Mouse (Mus musculus) intestine, embryonic 15.5 days (tissue): ENCODE measurements around the gene Spint4. TPM values are rescaled to one million over a fixed set of nuclear protein-coding genes. Genes with fewer than 3 reads are reported as not detected.

Source experiments
- ATAC-seq: fragments of 200-750 bp; cut with Nextera tagmentation; 2 replicates; pipeline ENCODE4 v1.8.0; 2017; ENCODE audit warnings: moderate TSS enrichment, moderate library complexity
- H3K27ac ChIP-seq: fragments of 300-500 bp; sonication (generic); 2 replicates; pipeline ENCODE4 v1.5.1; 2015; ENCODE audit warnings: mild to moderate bottlenecking, inconsistent platforms
- H3K27me3 ChIP-seq: fragments of 300-500 bp; sonication (generic); replicated peaks from 2 replicates; pipeline ENCODE4 v1.6.1; 2015; ENCODE audit warnings: inconsistent platforms
- H3K36me3 ChIP-seq: fragments of 300-500 bp; sonication (generic); 2 replicates; pipeline ENCODE4 v1.6.1; 2015; ENCODE audit warnings: inconsistent platforms
- H3K4me1 ChIP-seq: fragments of 300-500 bp; sonication (generic); replicated peaks from 2 replicates; pipeline ENCODE4 v1.6.1; 2015; ENCODE audit warnings: inconsistent platforms
- H3K4me2 ChIP-seq: fragments of 300-500 bp; sonication (generic); replicated peaks from 2 replicates; pipeline ENCODE4 v1.6.1; 2015; ENCODE audit warnings: mild to moderate bottlenecking, inconsistent platforms
- H3K4me3 ChIP-seq: fragments of 300-500 bp; sonication (generic); replicated peaks from 2 replicates; pipeline ENCODE4 v1.5.1; 2015; ENCODE audit warnings: inconsistent platforms
- H3K9ac ChIP-seq: fragments of 300-500 bp; sonication (generic); 2 replicates; pipeline ENCODE4 v1.6.1; 2015; ENCODE audit warnings: inconsistent platforms
- H3K9me3 ChIP-seq: fragments of 300-500 bp; sonication (generic); 2 replicates; pipeline ENCODE4 v1.6.1; 2016; ENCODE audit warnings: inconsistent platforms
- WGBS: fragments of 180-500 bp; shearing (Covaris S2); methylation state at CpG from one replicate; pipeline ENCODE4 v1.1.7; 2015; 5-methylcytosine and 5-hydroxymethylcytosine counted together
- polyA plus RNA-seq: library from polyadenylated mRNA; unstranded; fragments of >200 nt; fragmentation: Nextera tagmentation; extraction: Ambion mirVana; gene quantifications from 2 replicates; pipeline ENCODE4 v1.2.1, GENCODE M21; 2015

The Spint4 gene
- not detected in 2 replicates for polyA plus RNA-seq

DNA sequence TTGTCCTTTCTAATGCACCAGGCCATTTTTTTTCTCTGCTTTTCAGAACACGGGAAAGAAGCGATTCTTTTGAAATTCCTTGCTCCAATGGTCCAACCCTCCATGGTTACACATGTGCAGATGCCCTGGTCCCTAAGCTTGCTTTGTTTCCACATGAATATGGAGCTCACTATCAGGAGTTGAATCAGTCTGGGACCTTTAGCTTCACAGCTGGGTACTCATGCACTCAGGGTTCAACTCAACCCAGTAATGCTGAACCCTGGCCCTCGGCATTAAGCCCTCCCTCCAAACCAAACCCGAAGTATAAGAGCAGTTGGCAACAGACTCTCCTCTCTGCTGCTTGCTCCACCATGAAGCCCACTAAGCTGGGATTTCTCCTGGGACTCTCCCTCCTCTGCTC lies at the start of gene Spint4:
Spint4 (plus strand) TSS at position 301 of the 400 bp plus-strand sequence.
- H3K4me1 ChIP-seq, result no peaks in the 10 kb centered on the region
- H3K27ac ChIP-seq, result no peak within 1 kb of the TSS
- no peaks in the 10 kb centered on the region for H3K27me3 ChIP-seq
- no peak within 1 kb of the TSS for H3K9ac ChIP-seq
- H3K9me3 ChIP-seq, result no peaks in the 10 kb centered on the region
- no peak within 1 kb of the TSS for H3K4me2 ChIP-seq
- H3K4me3 ChIP-seq, result no peak within 1 kb of the TSS
- no peak for ATAC-seq
- 78% methylated on average over 4 of the region's 4 CpGs for WGBS
- no peaks in the 10 kb centered on the region for H3K36me3 ChIP-seq

DNA sequence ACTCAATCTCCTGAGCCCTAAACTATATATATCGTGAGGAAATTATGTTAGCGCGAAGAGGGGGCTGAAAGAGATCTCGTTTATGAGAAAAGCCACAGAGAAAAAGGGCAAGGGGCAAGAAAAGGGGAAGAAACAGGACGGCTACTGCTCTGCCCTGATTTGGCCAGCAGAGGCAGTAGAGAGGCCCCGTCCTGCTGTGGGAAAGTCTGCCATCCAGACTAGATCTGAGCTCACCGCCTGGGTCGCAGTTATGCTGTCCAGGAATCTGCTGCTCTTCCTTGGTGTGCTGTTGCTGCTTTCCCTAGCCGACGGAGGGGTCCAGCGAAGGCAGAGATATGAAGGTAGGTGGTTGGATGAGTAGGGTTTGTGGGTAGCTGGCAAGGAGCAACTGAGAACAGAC lies 42.4 kb upstream of the Spint4 start, which contains the start of gene Wfdc10:
Wfdc10 (plus strand) TSS at position 189 of the 400 bp plus-strand sequence.
- Histone ChIP-seq H3K9me3 (no peaks in the 10 kb centered on the region), H3K4me2 (no peak within 1 kb of the TSS), H3K9ac (no peak within 1 kb of the TSS), H3K27ac (no peak within 1 kb of the TSS), H3K4me3 (no peak within 1 kb of the TSS), H3K36me3 (no peaks in the 10 kb centered on the region), H3K4me1 (no peaks in the 10 kb centered on the region), H3K27me3 (no peaks in the 10 kb centered on the region)
- ATAC-seq, result no peak; the same call in 1 of the 2 replicates
- 14% methylated on average over 11 of the region's 11 CpGs for WGBS

DNA sequence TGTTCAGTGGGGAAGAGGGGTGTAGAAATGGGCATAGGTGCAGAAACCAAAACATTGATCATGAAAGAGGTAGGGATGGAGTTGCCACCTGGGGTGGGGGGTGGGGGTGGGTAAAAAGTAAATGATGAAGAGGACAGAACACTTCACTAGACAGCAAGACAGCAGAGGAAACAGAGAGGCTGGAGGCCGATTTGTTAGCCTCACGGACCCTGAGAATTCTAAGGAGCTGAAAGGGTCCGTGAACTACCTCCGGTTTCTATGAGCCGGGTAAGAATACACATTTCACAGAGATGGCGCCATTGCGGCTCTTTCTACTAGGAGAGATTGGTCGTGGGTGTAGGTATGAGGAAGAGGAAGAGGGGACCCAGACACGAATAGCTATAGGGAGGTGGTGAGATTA lies 41.8 kb upstream of the Spint4 start, which contains the start of gene Wfdc9:
Wfdc9 (minus strand) TSS at position 101 of the 400 bp plus-strand sequence.
- Histone ChIP-seq H3K4me2 (no peak within 1 kb of the TSS), H3K4me3 (no peak within 1 kb of the TSS), H3K9me3 (no peaks in the 10 kb centered on the region), H3K27me3 (no peaks in the 10 kb centered on the region), H3K9ac (no peak within 1 kb of the TSS), H3K4me1 (no peaks in the 10 kb centered on the region), H3K36me3 (no peaks in the 10 kb centered on the region), H3K27ac (no peak within 1 kb of the TSS)
- no peak for ATAC-seq
- WGBS, result 81% methylated on average over 9 of the region's 9 CpGs

DNA sequence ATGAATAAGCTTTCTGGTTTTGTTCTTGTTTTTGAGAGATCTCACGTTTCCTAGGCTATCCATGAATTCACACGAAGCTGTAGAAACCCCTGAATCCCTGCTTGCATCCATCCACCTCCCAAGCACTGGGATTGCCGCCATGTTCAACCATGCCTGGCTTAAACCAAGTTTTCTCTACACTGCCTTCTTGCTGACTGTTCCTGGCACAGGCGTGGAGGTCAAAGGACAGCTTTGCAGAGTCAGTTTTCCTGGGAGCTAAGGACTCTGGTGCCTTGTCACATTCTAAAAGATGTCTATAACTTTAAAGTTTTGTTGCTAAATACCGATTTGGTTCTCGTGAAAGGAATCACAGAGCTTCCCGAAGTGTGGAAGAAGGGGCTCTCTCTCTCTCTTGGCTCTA lies 33.5 kb upstream of the Spint4 start:
- WGBS, result 86% methylated on average over 7 of the region's 7 CpGs

DNA sequence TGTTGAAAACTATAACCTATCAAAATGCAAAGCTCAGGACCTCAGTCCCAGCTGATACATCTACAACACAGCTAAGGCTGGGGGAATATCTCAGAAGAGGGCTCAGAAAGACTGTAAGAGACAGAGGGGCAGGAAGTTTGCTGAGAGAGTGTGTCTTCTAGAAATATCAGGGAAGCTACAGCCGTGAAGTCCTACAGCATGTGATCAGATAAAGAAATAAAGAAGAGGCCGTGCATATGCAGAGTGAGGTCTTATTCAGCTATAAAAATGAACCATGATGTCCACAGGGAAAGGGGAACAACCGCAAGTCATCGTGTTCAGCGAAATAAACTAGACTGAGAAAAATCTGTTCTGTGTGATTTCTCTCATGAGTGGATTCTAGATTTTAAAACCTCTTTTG lies 28.0 kb upstream of the Spint4 start:
- H3K27me3 ChIP-seq, result no peaks in the 10 kb centered on the region
- H3K4me1 ChIP-seq, result no peaks in the 10 kb centered on the region
- H3K27ac ChIP-seq, result no peak overlapping the region
- H3K4me2 ChIP-seq, result no peak overlapping the region
- 82% methylated on average over 5 of the region's 5 CpGs for WGBS
- no peaks in the 10 kb centered on the region for H3K36me3 ChIP-seq
- H3K9ac ChIP-seq, result no peak overlapping the region
- H3K4me3 ChIP-seq, result no peak overlapping the region
- no peak for ATAC-seq
- 0 out of 2 replicates have a peak, but pooled peaks cover 2% of the 10 kb centered on the region for H3K9me3 ChIP-seq

More for the DNA sequence above, 33.5 kb upstream of the Spint4 start:
- H3K4me1 ChIP-seq, result no peaks in the 10 kb centered on the region
- no peaks in the 10 kb centered on the region for H3K9me3 ChIP-seq
- no peak overlapping the region for H3K4me3 ChIP-seq
- no peak for ATAC-seq
- H3K4me2 ChIP-seq, result no peak overlapping the region
- no peaks in the 10 kb centered on the region for H3K27me3 ChIP-seq
- no peaks in the 10 kb centered on the region for H3K36me3 ChIP-seq
- H3K9ac ChIP-seq, result no peak overlapping the region
- H3K27ac ChIP-seq, result no peak overlapping the region

DNA sequence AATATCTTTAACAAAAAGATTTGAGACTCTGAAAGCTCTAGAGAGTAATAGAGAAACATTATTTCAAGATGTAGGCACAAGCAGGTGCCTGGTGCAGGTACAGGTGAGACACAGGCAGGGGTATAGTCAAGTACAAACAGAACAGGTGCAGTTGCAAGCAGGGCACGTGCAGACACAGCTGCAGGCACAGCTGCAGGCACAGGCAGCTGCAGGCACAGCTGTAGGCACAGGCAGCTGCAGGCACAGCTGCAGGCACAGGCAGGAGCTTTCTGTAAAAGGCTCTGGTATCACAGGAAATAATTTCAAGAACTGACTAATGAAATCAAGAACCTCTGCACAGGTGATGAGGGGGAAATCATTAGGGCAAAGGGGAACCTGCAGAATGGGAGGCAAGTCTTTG lies 27.4 kb upstream of the Spint4 start:
- H3K36me3 ChIP-seq, result no peaks in the 10 kb centered on the region
- H3K27me3 ChIP-seq, result no peaks in the 10 kb centered on the region
- H3K4me1 ChIP-seq, result no peaks in the 10 kb centered on the region
- H3K4me2 ChIP-seq, result no peak overlapping the region
- no peak overlapping the region for H3K9ac ChIP-seq
- ATAC-seq, result no peak
- H3K9me3 ChIP-seq, result 0 out of 2 replicates have a peak, but pooled peaks cover 2% of the 10 kb centered on the region
- no peak overlapping the region for H3K4me3 ChIP-seq
- no peak overlapping the region for H3K27ac ChIP-seq
- 9% methylated on average over 1 of the region's 1 CpGs for WGBS

DNA sequence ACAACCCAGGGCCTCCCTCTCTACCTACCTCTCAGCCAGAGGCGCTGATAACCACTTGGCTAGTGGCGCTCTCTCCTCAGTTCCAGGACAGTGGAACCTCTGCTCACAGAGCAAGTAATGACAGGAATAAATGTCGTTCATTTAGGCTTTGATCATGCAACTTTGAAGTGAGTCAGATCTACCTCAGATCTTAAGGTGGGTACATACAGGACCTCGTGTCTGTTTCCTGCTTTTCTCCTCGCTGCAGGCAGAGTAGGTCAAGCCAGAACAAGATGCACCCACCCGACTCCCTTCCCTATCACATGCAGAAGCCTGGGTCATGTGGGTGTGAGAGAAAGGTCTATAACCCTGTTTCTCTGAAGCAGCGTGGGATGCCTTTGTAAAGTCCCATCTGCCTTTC lies 24.3 kb upstream of the Spint4 start, which contains the start of gene Wfdc11:
Wfdc11 (minus strand) TSS at position 101 of the 400 bp plus-strand sequence.
- Histone ChIP-seq H3K4me2 (no peak within 1 kb of the TSS), H3K4me1 (0 out of 2 replicates have a peak, but pooled peaks cover 4% of the 10 kb centered on the region), H3K9me3 (0 out of 2 replicates have a peak, but pooled peaks cover 2% of the 10 kb centered on the region), H3K9ac (no peak within 1 kb of the TSS), H3K27ac (no peak within 1 kb of the TSS), H3K27me3 (no peaks in the 10 kb centered on the region), H3K4me3 (no peak within 1 kb of the TSS), H3K36me3 (no peaks in the 10 kb centered on the region)
- no peak for ATAC-seq
- WGBS, result 77% methylated on average over 7 of the region's 7 CpGs

DNA sequence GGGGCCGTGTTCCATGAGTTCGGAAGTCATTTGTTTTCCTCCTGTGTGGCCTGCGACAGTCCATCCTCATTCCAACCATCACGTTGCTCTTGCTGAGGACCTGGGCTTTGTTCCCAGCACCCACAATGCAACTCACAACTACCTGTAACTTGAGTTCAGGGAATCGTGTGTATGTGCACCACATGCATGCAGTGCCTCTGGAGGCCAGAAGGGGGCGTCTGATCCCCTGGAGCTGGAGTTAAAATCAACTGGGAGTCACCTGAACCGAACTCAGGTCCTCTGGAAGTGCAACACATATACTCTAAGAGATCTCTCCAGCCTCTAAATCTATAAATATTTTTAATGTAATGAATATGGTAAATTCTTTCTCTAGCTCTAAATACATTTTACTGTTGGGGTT lies 22.2 kb upstream of the Spint4 start:
- Histone ChIP-seq H3K27ac (no peak overlapping the region), H3K9ac (no peak overlapping the region), H3K4me1 (peaks cover 9% of the 10 kb centered on the region), H3K36me3 (no peaks in the 10 kb centered on the region), H3K27me3 (no peaks in the 10 kb centered on the region), H3K9me3 (0 out of 2 replicates have a peak, but pooled peaks cover 2% of the 10 kb centered on the region), H3K4me2 (no peak overlapping the region), H3K4me3 (no peak overlapping the region)
- WGBS, result 78% methylated on average over 7 of the region's 7 CpGs
- ATAC-seq, result no peak

DNA sequence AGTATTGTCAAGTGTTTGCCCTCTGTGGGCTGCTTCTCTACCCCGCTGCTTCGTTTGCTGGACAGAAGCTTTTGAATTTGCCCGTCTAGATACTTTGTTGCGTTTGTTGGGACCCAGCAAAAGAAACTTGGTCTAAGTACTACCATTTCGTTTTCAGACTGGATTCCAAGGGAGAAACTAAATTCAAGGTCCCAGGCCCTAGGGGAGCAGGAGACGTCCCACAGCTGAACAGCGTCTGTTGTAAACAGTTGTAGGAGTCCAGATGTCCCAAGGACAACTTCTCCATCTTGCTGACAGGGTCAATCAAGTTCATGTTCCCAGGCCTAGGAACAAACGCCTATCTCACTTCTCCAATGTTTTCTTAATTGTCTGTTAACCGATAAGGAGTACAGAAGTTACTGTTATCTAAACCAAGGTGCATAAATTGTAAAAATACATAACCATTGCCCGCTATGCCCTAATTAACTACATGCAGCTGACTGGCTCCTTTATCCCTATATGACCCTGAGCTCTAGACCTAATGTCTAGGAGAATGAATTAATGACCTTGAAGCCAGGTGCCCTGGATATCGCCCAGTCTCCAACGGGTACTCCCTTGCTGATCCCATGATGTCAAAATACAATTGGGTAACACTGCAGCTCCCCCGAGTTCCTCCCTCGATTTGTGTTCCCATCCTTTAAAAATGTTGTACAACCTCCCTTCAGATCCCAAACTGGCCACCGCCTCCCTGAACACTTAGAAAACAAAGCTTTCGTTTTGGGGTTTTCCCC lies 21.2 kb upstream of the Spint4 start:
- Histone ChIP-seq H3K4me1 (peaks cover 9% of the 10 kb centered on the region), H3K27me3 (no peaks in the 10 kb centered on the region), H3K4me3 (no peak overlapping the region), H3K27ac (no peak overlapping the region), H3K9ac (no peak overlapping the region), H3K36me3 (no peaks in the 10 kb centered on the region), H3K9me3 (0 out of 2 replicates have a peak, but pooled peaks cover 2% of the 10 kb centered on the region), H3K4me2 (no peak overlapping the region)
- whole genome bisulfite sequencing, result 67% methylated on average over 16 of the region's 16 CpGs
- ATAC-seq, result no peak

DNA sequence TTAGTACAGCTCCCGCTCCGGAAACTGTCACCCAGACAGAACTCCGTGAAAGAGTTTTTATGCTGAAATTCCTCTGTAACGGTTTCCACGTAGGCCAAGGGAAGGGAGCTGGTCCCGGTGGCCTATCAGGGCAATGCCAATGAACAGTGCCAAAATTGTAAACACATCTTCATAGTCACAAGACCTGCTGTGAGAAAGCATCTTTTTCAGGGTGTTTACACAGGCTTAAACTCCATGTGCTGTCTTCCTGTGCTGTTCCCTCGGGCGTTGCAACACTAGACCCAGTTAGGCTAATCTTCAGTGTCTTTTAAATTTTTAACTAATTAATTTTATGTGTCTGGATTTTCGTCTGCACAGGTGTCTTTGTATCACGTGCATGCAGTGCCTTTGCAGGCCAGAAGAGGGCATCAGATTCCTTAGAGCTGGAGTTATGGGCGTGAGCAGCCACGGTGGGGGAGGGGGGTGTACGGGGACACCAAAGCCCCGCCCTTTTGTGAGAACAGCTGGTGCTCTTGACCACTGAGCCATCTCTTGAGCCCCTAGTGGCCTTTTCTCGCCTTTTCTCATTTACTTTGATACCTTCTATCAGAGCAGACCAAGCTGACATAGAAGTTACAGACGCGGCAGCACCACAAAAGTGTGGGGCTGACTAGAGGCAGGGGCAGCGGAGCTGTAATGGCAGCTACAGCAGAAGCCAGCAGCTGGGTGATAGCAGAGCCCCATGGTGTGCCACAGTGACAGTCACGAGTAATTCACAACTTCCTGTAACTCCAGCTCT lies 19.3 kb upstream of the Spint4 start:
- H3K9ac ChIP-seq, result no peak overlapping the region
- no peaks in the 10 kb centered on the region for H3K9me3 ChIP-seq
- H3K4me2 ChIP-seq, result peak overlapping the region; percentile 55
- no peaks in the 10 kb centered on the region for H3K27me3 ChIP-seq
- ATAC-seq, result peak; percentile 72
- peak overlapping the region; percentile 52 for H3K27ac ChIP-seq
- 22% methylated on average over 19 of the region's 19 CpGs for WGBS
- peaks cover 9% of the 10 kb centered on the region for H3K4me1 ChIP-seq
- no peaks in the 10 kb centered on the region for H3K36me3 ChIP-seq
- peak overlapping the region; percentile 24 for H3K4me3 ChIP-seq

DNA sequence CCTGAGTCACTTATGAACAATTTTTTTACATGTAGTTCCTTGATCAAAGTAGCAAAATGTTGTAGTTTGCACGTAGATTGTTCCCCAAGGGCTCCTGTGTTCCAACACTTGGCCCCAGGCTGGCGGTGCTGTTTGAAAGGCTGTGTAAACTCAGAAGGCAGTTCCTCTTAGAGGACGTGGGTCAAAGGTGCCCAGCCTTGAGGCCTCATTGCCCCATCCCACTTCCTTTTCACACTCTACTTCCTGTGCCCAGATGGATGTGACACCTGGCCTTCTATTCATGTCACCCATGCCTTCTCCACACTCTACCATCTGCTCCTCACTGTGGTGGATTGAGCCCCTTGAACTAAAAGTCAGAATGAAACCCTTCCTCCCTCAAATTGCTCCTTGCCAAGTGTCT lies 18.4 kb upstream of the Spint4 start:
- Histone ChIP-seq H3K27me3 (no peaks in the 10 kb centered on the region), H3K27ac (no peak overlapping the region), H3K4me1 (peaks cover 9% of the 10 kb centered on the region), H3K9ac (no peak overlapping the region), H3K9me3 (no peaks in the 10 kb centered on the region), H3K4me3 (no peak overlapping the region), H3K36me3 (no peaks in the 10 kb centered on the region), H3K4me2 (no peak overlapping the region)
- ATAC-seq, result peak; percentile 76
- 27% methylated on average over 3 of the region's 3 CpGs for WGBS

DNA sequence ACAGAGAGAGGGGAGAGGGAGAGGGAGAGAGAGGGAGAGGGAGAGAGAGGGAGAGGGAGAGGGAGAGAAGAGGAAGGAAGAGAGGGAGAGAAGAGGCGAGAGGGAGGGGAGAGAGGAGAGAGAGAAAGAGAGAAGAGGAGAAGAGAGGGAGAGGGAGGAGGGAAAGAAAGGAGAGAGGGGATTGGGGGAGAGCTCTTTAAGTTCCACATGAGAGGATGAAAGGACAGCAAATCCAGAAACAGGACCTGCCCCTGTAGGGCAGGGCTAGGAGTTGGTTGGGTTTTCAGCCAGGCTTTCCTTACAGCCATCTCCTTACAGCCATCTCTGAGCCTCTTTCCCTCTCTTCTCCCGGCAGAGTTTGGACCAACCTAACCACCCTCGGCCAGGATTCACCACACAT lies 13.5 kb upstream of the Spint4 start, which contains the start of gene Wfdc13:
Wfdc13 (plus strand) TSS at position 301 of the 400 bp plus-strand sequence.
- H3K4me3 ChIP-seq, result no peak within 1 kb of the TSS
- 66% methylated on average over 3 of the region's 3 CpGs for WGBS
- H3K36me3 ChIP-seq, result no peaks in the 10 kb centered on the region
- no peaks in the 10 kb centered on the region for H3K9me3 ChIP-seq
- 0 out of 2 replicates have a peak, but pooled peaks cover 2% of the 10 kb centered on the region for H3K4me1 ChIP-seq
- H3K27ac ChIP-seq, result no peak within 1 kb of the TSS
- no peak within 1 kb of the TSS for H3K4me2 ChIP-seq
- H3K9ac ChIP-seq, result no peak within 1 kb of the TSS
- ATAC-seq, result no peak
- no peaks in the 10 kb centered on the region for H3K27me3 ChIP-seq
